Mouse (Mus musculus): Measurements from ENCODE around the gene Snx9.

GRCm38 (mm10) chr17:5813863-5814640 lies 27.1 kb upstream of the Snx9 start:
- no peak for TF ChIP-seq CTCF (conservative IDR thresholded peaks at IDR 0.05; ENCODE audit: low read length)
- TF ChIP-seq NANOG (IDR thresholded peaks at IDR 0.05; ENCODE audit: borderline replicate concordance, low read length) = no peak
- no peak for TF ChIP-seq POU5F1 (IDR thresholded peaks at IDR 0.05; ENCODE audit: borderline replicate concordance, low read length)

Measured in E14TG2a.4 (cell line).